Mouse (Mus musculus) CH12.LX (cell line): ENCODE data around the gene Ccdc105. TPM values are rescaled to one million over a fixed set of nuclear protein-coding genes. Genes with fewer than 3 reads are reported as not detected.

Experiments
- DNase-seq: peaks from one replicate; pipeline ENCODE4 v3.0.0-alpha.2; 2013; ENCODE audit errors: extremely low read depth
- H3K27ac ChIP-seq: 2 replicates; pipeline ENCODE4 v1.5.1; 2012; ENCODE audit warnings: low read depth, mild to moderate bottlenecking, control low read depth, moderate library complexity; ENCODE audit not compliant: insufficient read depth
- H3K27me3 ChIP-seq: replicated peaks from 2 replicates; pipeline ENCODE3; 2012; ENCODE audit warnings: inconsistent platforms
- H3K36me3 ChIP-seq, 2 experiments: replicated peaks in 1 of 2; 2 replicates each; pipeline versions ENCODE3 to v1.6.1; 2012; ENCODE audit warnings: inconsistent platforms in 1 of 2, low read length in 1 of 2, mild to moderate bottlenecking in 1 of 2, mixed read lengths in 1 of 2, moderate library complexity in 1 of 2; ENCODE audit not compliant: control insufficient read depth in 1 of 2, insufficient read depth in 1 of 2
- H3K4me1 ChIP-seq, 2 experiments: 2 replicates each; pipeline ENCODE4 v1.6.1; 2012; ENCODE audit warnings: inconsistent platforms in 1 of 2, moderate library complexity in 1 of 2; ENCODE audit not compliant: insufficient read depth in 2 of 2, control insufficient read depth in 1 of 2
- H3K4me2 ChIP-seq: 2 replicates; pipeline ENCODE4 v1.6.1; 2012; ENCODE audit warnings: low read depth, mild to moderate bottlenecking, control low read depth; ENCODE audit not compliant: poor library complexity, insufficient read depth, severe bottlenecking
- H3K4me3 ChIP-seq, 3 experiments: fragments of 150-350 bp in 1 of 3; sonication (generic) in 1 of 3; replicated peaks in 1 of 3; 2 replicates each; pipeline versions ENCODE3 to v1.5.1; 2011 to 2012; ENCODE audit warnings: low read depth in 2 of 3, low read length in 2 of 3, mild to moderate bottlenecking in 2 of 3, moderate library complexity in 2 of 3, control low read depth in 1 of 3, improper control_type of control experiment in 1 of 3, inconsistent platforms in 1 of 3, mixed read lengths in 1 of 3; ENCODE audit not compliant: poor library complexity in 1 of 3
- H3K79me2 ChIP-seq: replicated peaks from 2 replicates; pipeline ENCODE4 v1.6.1; 2012; ENCODE audit warnings: mild to moderate bottlenecking, moderate library complexity; ENCODE audit not compliant: control insufficient read depth, poor library complexity, insufficient read depth, severe bottlenecking; ENCODE audit errors: extremely low read depth
- H3K9ac ChIP-seq: 2 replicates; pipeline ENCODE4 v1.6.1; 2012; ENCODE audit warnings: low read depth, mild to moderate bottlenecking, control low read depth, moderate library complexity; ENCODE audit not compliant: insufficient read depth
- H3K9me3 ChIP-seq: replicated peaks from 2 replicates; pipeline ENCODE3; 2012; ENCODE audit warnings: low read length, inconsistent platforms, mixed read lengths
- BHLHE40 ChIP-seq: IDR thresholded peaks from 2 replicates; pipeline ENCODE4 v1.6.1; 2011; ENCODE audit warnings: mild to moderate bottlenecking, low read depth, low read length, improper control_type of control experiment
- CHD1 ChIP-seq: IDR thresholded peaks from 2 replicates; pipeline ENCODE4 v1.6.1; 2012; ENCODE audit warnings: low read depth, low read length, improper control_type of control experiment, inconsistent platforms
- CHD2 ChIP-seq: IDR thresholded peaks from 2 replicates; pipeline ENCODE4 v1.6.1; 2011; ENCODE audit warnings: low read length, improper control_type of control experiment
- CTCF ChIP-seq, 2 experiments: IDR thresholded peaks in 1 of 2; conservative IDR thresholded peaks in 1 of 2; 2 replicates each; pipeline ENCODE4 v1.5.1; 2011 to 2012; ENCODE audit warnings: low read depth in 2 of 2, low read length in 2 of 2, improper control_type of control experiment in 1 of 2, inconsistent platforms in 1 of 2, mild to moderate bottlenecking in 1 of 2, moderate library complexity in 1 of 2
- E2F4 ChIP-seq: IDR thresholded peaks from 2 replicates; pipeline ENCODE4 v1.6.1; 2011; ENCODE audit warnings: low read depth, low read length, improper control_type of control experiment; ENCODE audit not compliant: insufficient replicate concordance
- ELF1 ChIP-seq: IDR thresholded peaks from 2 replicates; pipeline ENCODE4 v1.6.1; 2014; ENCODE audit warnings: low read depth, mild to moderate bottlenecking, inconsistent platforms, low read length, improper control_type of control experiment
- EP300 ChIP-seq: IDR thresholded peaks from 2 replicates; pipeline ENCODE4 v1.6.1; 2011; ENCODE audit warnings: low read length, improper control_type of control experiment
- ETS1 ChIP-seq: conservative IDR thresholded peaks from 2 replicates; pipeline ENCODE4 v1.6.1; 2012; ENCODE audit warnings: low read depth, mild to moderate bottlenecking, inconsistent platforms, low read length, improper control_type of control experiment, moderate library complexity
- HCFC1 ChIP-seq: IDR thresholded peaks from 2 replicates; pipeline ENCODE4 v1.6.1; 2012; ENCODE audit warnings: low read depth, mild to moderate bottlenecking, inconsistent platforms, low read length, improper control_type of control experiment
- IRF4 ChIP-seq: IDR thresholded peaks from 2 replicates; pipeline ENCODE4 v1.6.1; 2014; ENCODE audit warnings: low read depth, mild to moderate bottlenecking, inconsistent platforms, low read length, improper control_type of control experiment
- KAT2A ChIP-seq: IDR thresholded peaks from 2 replicates; pipeline ENCODE4 v1.6.1; 2012; ENCODE audit warnings: low read length, improper control_type of control experiment, inconsistent platforms; ENCODE audit not compliant: insufficient replicate concordance
- MAFK ChIP-seq: IDR thresholded peaks from 2 replicates; pipeline ENCODE4 v1.6.1; 2011; ENCODE audit warnings: low read length, improper control_type of control experiment; ENCODE audit not compliant: insufficient replicate concordance
- MAX ChIP-seq: IDR thresholded peaks from 2 replicates; pipeline ENCODE4 v1.6.1; 2011; ENCODE audit warnings: low read length, improper control_type of control experiment
- MAZ ChIP-seq: IDR thresholded peaks from 2 replicates; pipeline ENCODE4 v1.6.1; 2012; ENCODE audit warnings: low read depth, mild to moderate bottlenecking, inconsistent platforms, low read length, improper control_type of control experiment, moderate library complexity
- MEF2A ChIP-seq: IDR thresholded peaks from 2 replicates; pipeline ENCODE4 v1.6.1; 2014; ENCODE audit warnings: low read depth, mild to moderate bottlenecking, inconsistent platforms, low read length, improper control_type of control experiment, borderline replicate concordance
- POLR2A ChIP-seq: IDR thresholded peaks from 2 replicates; pipeline ENCODE4 v1.6.1; 2011; ENCODE audit warnings: low read depth, mild to moderate bottlenecking, improper control_type of control experiment, low read length
- RAD21 ChIP-seq: IDR thresholded peaks from 2 replicates; pipeline ENCODE4 v1.6.1; 2011; ENCODE audit warnings: low read depth, mild to moderate bottlenecking, low read length, improper control_type of control experiment, moderate library complexity
- SIN3A ChIP-seq: IDR thresholded peaks from 2 replicates; pipeline ENCODE4 v1.6.1; 2012; ENCODE audit warnings: low read length, improper control_type of control experiment, inconsistent platforms
- TBP ChIP-seq: conservative IDR thresholded peaks from 2 replicates; pipeline ENCODE4 v1.6.1; 2011; ENCODE audit warnings: low read depth, low read length, improper control_type of control experiment
- USF1 ChIP-seq: IDR thresholded peaks from 2 replicates; pipeline ENCODE4 v1.6.1; 2014; ENCODE audit warnings: low read depth, mild to moderate bottlenecking, inconsistent platforms, low read length, improper control_type of control experiment
- ZC3H11A ChIP-seq: IDR thresholded peaks from 2 replicates; pipeline ENCODE4 v1.6.1; 2012; ENCODE audit warnings: low read depth, mild to moderate bottlenecking, inconsistent platforms, low read length, improper control_type of control experiment
- ZKSCAN1 ChIP-seq: IDR thresholded peaks from 2 replicates; pipeline ENCODE4 v1.6.1; 2012; ENCODE audit warnings: low read depth, inconsistent platforms, low read length, improper control_type of control experiment, borderline replicate concordance
- ZNF384 ChIP-seq: IDR thresholded peaks from 2 replicates; pipeline ENCODE4 v1.6.1; 2012; ENCODE audit warnings: low read depth, low read length, improper control_type of control experiment, inconsistent platforms
- dilution Hi-C: fragments of 300-500 bp; cut with MboI; formaldehyde crosslinking; loops from 2 replicates; pipeline ENCODE4 v1.14.3; 2020; ENCODE audit warnings: low sequenced_read_pairs; ENCODE audit not compliant: extremely low pct_unique_long_range_greater_than_20kb, extremely low pct_ligation_motif_present
- in situ Hi-C: fragments of 300-500 bp; cut with MboI; formaldehyde crosslinking; loops from 3 replicates; pipeline ENCODE4 v1.14.3; 2019; ENCODE audit warnings: low sequenced_read_pairs, low pct_ligation_motif_present, low pct_unique_long_range_greater_than_20kb, mixed read lengths
- polyA plus RNA-seq: library from polyadenylated mRNA; unstranded; fragments of >175 nt; gene quantifications from 2 replicates; pipeline ENCODE4 v1.2.1, GENCODE M21; 2012; ENCODE audit warnings: low read depth; ENCODE audit not compliant: insufficient read length
- total RNA-seq, 2 experiments: library from RNA; depleted of rRNA; stranded (reverse); fragments of 300-350 nt in 1 of 2; fragments of >200 nt in 1 of 2; gene quantifications; 2 replicates each; pipeline ENCODE4 v1.2.3; 2012 to 2014

Gene Ccdc105
- total and polyA plus RNA-seq, 3 experiments = not detected

GRCm38 (mm10) chr10:78743721-78744120 lies 9.1 kb downstream of the Ccdc105 start:
- no peak for DNase-seq
- H3K27ac ChIP-seq = no peak overlapping the region
- H3K4me1 ChIP-seq = no peaks in the 10 kb centered on the region
- dilution Hi-C loops = no loop called here
- no peak overlapping the region for H3K4me3 ChIP-seq
- peaks cover 34% of the 10 kb centered on the region for H3K27me3 ChIP-seq
- no peak for TF ChIP-seq KAT2A
- no peak for TF ChIP-seq MAZ
- no peak for TF ChIP-seq ZC3H11A
- no peak for TF ChIP-seq MEF2A
- no peak for TF ChIP-seq ETS1
- TF ChIP-seq USF1 = no peak
- TF ChIP-seq ELF1 = no peak
- TF ChIP-seq EP300 = no peak
- TF ChIP-seq TBP = no peak
- TF ChIP-seq ZKSCAN1 = no peak
- TF ChIP-seq IRF4 = no peak
- no peak for TF ChIP-seq RAD21
- TF ChIP-seq E2F4 = no peak
- no peak for TF ChIP-seq HCFC1
- TF ChIP-seq BHLHE40 = no peak
- no peak for TF ChIP-seq CTCF (conservative IDR thresholded peaks at IDR 0.05 in 1 of 2, IDR thresholded peaks at IDR 0.05 in 1 of 2; ENCODE audit: low read depth in 2 of 2, low read length in 2 of 2)
- TF ChIP-seq POLR2A = no peak
- no peak for TF ChIP-seq ZNF384
- no peak for TF ChIP-seq SIN3A
- TF ChIP-seq CHD1 = no peak
- no peaks in the 10 kb centered on the region for H3K79me2 ChIP-seq
- H3K4me2 ChIP-seq = no peak overlapping the region
- no peaks in the 10 kb centered on the region for H3K36me3 ChIP-seq
- in situ Hi-C loops = no loop called here
- no peak overlapping the region for H3K9ac ChIP-seq
- no peaks in the 10 kb centered on the region for H3K9me3 ChIP-seq

GRCm38 (mm10) chr10:78739821-78740220 lies 13.0 kb downstream of the Ccdc105 start:
- no peak for DNase-seq
- Histone ChIP-seq H3K4me1 (no peaks in the 10 kb centered on the region), H3K27me3 (peaks cover 25% of the 10 kb centered on the region), H3K9ac (no peak overlapping the region), H3K79me2 (no peaks in the 10 kb centered on the region), H3K4me2 (no peak overlapping the region)
- TF ChIP-seq POLR2A = no peak
- TF ChIP-seq ZC3H11A = no peak
- TF ChIP-seq CHD2 = no peak
- TF ChIP-seq MAX = no peak
- TF ChIP-seq ZKSCAN1 = no peak
- TF ChIP-seq RAD21 = no peak
- TF ChIP-seq MAFK = no peak
- TF ChIP-seq ETS1 = no peak
- TF ChIP-seq SIN3A = no peak
- TF ChIP-seq, all 38 proteins: peak for 0
- no peaks in the 10 kb centered on the region for H3K9me3 ChIP-seq
- no peak overlapping the region for H3K27ac ChIP-seq
- dilution Hi-C loops (no loop called here), in situ Hi-C loops (no loop called here)
- H3K4me3 ChIP-seq = no peak overlapping the region
- H3K36me3 ChIP-seq = no peaks in the 10 kb centered on the region
